Mouse (Mus musculus) G1E-ER4 (cell line): ENCODE measurements around the gene Ptprg. TPM values are rescaled to one million over a fixed set of nuclear protein-coding genes. Genes with fewer than 3 reads are reported as not detected.

Experiments used
- GATA1 ChIP-seq: IDR thresholded peaks from one replicate; pipeline ENCODE4 v1.8.0; 2012; ENCODE audit warnings: low read length, inconsistent platforms
- polyA plus RNA-seq: library from polyadenylated mRNA; stranded (reverse); fragments of >175 nt; gene quantifications from 2 replicates; pipeline ENCODE4 v1.2.3, GENCODE M21; 2012

The Ptprg gene
- polyA plus RNA-seq, 1 experiment, result not detected

DNA sequence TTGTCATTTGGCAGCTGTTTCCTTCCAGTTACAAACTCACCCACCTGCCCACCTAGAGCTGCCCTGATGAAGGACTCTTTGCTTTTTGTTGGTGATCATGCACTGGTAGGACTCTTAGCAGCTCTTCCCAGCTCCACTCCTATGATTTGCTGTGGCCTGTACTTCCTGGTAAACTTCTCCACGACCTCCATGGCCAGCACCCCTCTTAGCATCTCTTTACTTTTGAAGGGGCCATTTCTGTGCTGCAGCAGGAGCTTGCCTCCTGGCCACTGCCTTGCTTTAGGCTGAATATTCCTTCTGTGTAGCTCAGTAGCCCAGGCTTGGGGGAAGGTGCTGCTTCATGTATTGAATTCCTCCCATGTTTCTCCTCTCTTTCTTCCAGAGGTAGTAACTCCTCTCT, 517.0 kb downstream of the Ptprg start:
- no peak for TF ChIP-seq GATA1

DNA sequence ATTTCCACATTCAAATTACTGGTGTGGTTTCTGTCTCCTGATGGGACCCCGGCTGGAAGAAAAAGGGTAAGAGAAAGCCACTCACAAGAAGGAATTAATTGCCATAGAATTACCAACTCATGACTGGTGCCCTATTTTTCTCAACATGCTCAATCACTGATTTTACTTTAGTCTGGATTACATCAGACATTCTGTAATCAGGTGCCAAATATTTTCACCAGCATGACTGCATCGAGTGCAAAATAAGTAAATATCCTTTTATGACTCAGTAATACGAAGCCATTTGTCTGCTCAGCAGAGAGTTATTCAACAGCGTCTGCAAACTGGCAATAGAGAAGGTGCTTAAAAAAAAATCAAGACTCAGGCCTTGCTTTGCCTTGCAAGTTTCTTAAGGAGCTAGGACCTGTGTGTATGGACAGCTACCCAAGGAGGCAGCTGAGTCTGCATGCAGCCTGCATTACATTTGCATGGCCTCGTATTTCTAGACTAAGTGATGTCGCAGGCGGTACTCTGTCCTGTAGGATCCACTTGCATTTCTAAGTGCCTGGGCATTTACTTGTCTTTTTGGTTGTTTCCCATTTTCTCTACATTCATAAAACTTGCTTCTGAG, 517.6 kb downstream of the Ptprg start:
- TF ChIP-seq GATA1, result no peak

DNA sequence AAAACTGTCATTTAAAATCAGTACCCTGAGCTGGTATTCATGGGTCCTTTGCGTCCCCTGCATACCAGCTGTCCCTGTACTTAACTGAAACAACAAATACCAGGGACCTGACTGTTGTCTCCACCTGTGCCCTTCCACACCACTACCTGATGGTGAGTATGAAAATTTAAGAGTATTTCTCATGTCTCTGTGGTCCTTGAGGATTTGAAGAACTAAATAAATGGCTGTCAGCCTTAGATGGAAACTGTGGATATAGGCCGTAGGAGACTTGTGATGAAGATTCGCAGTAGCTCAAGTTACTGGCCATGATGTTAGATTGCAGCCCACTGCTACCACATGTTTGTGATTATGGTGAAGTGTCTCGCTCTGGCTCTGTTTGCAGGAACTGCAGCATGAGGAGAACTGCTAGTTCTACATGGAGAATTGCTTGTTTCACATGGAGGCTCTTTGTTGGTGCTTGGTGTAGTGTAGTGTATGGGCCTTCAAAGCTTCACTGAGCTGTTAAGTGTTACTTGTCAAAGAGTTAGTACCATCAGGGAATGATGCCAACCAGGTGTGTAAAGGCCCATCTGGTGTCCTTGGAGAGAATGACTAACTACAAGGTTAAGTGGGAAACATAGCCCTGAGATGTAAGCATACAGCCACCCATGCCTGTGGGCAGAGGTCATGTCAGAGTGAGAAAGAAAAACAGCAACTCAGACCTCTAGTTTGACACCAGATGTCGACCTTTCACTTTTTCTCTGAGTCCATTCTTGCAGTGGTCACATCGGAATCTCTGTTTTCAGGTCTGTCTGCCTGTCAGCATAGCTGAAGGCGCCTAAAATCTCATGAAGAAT, 518.9 kb downstream of the Ptprg start:
- TF ChIP-seq GATA1, result no peak

DNA sequence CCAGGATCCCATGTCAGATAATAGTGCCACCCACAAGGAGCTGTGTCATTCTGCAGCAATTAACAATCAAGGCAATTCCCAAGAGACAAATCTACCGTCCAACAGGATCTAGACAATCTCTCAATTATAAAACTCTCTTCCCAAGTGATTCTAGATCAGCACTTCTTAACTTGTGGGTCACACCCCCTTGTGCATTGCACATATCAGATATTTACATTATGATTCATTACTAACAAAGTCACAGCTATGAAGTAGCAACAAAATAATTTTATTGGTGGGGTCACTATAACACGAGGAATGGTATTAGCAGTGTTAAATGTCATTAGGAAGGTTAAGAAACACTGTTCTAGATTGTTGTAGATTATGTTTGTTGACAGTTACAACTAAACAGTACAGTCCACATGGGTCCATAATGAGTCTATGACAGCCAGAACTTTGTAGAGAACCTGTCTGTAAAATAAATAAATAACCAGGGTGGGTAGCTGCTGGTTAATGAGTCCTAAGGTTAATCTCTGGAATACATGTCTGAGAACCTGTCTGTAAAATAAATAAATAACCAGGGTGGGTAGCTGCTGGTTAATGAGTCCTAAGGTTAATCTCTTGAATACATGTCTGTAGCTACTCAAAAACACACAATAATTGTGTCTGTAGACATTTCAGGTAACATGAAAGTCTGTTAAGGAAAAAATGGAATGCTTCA, 520.2 kb downstream of the Ptprg start:
- no peak for TF ChIP-seq GATA1

DNA sequence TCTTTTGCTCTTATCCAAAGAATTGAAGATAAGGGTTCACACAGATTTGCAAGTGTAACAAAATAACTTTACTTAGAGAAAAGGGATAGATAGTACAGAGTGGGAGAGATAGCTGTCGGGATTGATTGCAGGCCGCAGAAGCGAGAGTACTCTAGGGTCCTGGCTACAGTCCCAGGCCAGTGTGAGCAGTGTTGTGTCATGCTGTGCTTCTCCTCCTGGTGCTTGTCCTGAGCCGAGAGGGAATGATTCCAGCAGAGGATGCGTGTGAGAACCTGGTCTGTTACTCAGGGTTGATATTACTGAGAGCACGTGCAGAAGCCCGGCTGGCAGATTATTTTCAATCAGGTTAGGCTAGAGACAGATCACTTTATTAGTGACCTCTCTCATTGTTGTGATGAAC, 523.9 kb downstream of the Ptprg start:
- no peak for TF ChIP-seq GATA1

DNA sequence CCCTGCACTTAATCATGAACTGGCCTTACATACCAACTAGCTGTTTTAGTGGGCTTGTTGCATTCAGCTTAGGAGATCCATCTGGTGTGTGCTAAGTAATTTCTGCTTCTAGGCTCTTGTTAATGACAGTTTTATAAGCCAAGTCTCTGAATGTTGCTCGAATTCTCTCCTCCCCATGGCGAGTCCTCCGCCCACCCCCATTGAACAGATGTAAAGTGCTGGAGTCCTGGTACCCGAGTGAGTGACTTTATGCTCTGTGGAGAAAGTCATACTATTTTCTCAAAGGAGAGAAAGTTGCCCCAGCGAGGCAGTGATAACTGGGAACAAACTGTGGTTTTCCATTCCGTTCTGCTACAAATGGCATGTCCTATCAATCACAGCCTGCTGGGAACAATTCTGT, 525.9 kb downstream of the Ptprg start:
- TF ChIP-seq GATA1, result no peak

DNA sequence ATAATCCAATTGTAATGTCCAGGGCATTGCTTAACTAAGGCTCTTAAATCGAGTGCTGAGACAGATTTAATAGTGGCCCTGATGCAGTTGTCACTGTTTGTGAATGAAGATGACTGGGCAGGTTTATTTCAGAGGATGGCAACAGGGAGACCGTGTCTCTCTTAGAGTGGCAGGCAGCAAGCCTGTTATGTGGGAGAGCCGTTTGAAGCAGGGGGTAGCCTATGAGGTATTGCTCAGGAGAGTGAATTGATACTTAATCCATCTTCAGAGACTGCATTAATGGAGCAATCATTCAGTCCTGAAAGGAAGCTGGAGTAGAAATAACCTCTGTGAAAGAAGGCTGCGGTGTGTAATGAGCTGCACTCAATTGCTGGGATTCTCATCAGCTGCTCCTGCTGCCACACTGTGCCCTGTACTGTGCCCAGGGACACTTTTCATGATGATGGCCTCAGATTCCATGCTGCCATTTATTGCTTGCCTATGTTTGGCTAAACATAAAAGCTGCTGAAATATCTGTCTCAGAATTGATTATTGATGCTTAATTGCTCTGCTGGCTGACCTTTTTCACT, 526.6 kb downstream of the Ptprg start:
- no peak for TF ChIP-seq GATA1

DNA sequence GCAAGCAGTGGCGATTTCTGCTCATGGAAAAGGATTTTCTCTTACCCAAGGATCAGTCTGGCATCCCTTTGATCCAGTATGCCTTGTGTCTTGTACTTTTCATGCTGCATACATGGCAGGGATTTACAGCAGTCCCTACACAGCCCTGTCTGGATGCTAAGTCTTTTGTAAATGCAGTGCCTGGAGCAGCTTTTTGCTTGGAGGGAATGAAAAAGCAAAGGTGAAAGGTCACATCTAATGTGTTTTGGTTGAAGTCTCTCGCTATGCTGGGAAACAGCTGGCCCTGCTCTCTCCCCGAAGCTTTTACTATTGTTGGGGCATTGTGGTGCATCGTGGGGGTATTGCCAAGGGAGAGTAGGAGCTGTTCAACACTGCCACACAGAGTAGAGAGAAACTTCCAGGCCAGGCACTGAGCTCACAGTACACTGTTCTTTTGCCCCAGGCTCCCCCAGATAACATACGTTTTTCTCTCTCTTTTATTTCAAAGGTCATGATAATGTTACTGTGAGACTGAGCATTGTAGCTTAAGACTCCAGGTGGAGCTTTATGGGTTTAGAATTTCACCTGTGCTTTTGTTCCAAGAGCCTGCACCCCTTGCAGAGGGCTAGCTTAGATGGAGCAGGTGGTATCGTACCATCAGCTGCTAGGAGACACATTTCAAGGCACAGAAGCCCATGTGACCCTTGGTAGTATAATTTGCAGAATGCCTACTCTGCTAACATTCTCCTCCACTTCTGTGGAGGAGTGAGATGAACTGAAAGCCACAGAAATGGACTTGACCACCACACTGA, 529.0 kb downstream of the Ptprg start:
- TF ChIP-seq GATA1, result no peak

DNA sequence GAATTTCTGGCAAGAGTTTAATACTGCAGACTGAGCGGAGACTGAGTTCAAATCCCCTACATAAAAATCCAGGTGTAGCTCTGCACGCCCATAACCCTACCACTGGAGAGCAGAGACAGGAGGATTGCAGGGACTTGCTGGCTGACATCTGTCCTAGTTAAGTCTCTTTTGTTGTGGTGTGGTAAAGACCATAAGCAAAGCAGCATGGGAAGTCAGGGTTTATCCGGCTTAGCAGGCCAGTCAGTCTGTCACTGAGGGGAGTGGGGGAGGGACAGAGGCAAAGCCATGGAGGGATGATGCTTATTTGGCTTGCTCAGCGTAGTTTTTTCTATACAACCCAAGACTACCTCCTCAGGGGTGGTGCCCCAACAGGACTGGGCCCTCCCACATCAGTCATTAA, 530.7 kb downstream of the Ptprg start:
- TF ChIP-seq GATA1, result no peak

DNA sequence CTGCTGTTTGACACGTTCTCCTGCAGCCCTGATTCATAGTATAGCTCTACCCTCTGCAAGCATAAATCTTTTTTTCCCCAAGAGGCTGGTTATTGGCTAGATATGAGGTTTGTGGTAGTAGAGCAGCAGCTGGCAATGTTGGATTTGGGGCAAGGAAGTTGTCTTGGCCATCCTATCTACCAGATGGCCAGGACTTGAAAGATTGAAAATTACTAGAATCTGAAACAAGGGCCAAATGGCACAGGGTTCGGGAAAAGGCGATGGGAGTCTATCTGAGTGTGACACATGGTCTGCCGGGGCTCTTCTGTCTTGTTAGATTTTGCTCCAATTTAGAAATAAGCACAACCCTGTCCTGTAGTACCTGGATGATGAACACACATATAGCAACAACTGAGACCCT, 531.7 kb downstream of the Ptprg start:
- TF ChIP-seq GATA1, result no peak

DNA sequence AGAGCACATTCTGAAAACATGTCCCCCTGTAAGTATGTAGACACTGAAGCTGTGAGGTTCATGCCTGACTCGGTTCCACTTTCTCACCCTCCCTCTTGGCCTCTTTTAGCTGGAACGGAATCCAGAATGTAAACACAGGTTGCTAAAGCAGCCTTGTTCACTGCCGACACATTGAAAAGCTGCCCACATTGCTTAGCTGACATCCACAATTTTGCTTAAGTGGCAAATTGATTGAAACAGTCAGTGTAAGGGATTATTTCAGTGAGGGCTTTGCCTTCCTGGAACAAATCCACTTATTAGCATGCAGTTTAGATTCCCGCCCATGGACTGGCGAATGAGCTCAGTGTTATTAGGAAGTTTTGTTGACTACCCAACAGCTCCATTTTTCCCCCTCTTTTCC, 532.8 kb downstream of the Ptprg start:
- TF ChIP-seq GATA1, result no peak

DNA sequence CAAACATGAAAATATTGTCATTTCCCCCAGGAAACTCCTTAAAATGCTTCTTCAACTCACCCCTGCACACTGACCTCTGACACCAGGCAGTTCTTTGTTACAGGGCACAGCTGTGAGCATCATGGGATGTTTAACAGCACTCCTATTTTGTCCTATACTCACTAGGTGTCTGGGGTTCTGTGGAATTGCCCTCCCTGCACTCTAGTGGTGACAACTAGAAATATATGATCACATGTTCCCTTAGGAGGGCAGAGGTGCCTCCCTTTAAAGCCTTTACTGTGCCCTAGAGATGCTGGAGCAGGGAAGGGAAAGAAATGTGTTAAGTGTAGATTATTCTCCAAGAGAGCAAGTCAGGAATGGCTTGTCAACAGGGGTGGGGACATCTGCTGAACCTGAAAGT, 536.6 kb downstream of the Ptprg start:
- no peak for TF ChIP-seq GATA1

DNA sequence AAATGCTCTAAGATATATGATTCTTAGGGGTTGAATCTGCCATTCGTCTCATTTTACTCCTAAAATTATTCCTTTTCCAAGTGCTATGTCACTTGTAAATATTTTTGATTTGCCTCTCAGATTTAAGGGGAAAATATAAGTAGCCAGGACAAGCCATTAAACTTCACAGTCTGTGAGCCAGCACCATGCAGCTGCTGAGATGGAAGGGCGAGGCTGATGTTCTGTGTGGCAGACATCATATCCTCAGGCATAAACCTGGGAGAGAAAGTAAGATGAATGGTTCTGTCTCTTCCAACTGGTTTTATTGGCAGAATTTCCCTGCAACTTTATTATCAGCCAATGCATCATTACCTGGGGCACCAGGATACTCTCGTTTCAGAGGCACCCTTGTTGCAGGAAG, 538.4 kb downstream of the Ptprg start:
- TF ChIP-seq GATA1, result no peak

DNA sequence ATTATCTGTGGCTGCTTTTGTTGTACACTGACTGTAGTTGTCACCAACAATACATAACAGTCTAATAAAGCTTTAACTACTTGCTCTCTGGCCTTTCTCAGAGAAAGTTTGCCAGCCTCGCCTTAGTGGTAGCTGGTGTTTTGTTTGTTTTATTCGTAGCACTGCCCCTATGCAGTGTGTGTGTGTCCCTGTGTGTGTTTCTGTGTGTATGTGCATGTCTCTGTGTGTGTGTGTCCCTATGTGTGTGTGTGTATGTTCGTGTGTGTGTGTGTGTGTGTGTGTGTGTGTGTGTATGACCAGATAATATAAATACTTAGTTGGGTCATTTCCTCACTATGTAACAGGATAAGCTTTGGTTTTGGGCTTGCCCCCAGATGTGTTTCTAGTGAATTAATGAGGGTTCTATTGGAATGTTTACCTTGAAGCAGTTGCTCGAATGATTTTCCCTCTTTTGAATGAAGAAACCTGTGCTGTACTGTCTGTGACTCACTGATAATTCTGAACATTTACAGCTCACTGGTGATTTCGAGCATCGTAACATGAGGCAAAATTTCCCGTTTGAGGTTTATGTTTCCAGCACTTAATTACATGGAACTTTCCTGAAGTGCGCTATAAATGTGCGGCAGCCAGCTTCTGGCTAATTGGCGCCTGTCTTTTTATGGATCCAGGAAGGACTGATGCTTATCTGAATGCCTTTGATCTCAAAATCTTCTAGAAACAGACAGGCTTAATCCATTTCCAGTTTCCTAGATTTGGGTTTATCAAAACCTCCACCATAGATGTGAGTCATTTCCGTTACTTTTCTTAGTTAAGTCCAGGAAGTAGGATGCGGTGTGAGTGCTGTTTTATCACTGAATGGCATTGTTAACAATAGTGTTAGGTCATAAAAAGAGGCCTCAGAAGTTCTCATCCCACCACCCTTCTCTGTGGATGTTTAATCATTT, 546.3 kb downstream of the Ptprg start:
- TF ChIP-seq GATA1, result no peak
